Mouse (Mus musculus) myocyte (in vitro differentiated cells): ENCODE results near the gene Gm42674. TPM values are rescaled to one million over a fixed set of nuclear protein-coding genes. Genes with fewer than 3 reads are reported as not detected.

Experiments
- H3K27me3 ChIP-seq: one replicate; pipeline ENCODE4 v1.6.1; 2011; ENCODE audit not compliant: control insufficient read depth, insufficient read depth, insufficient read length
- H3K36me3 ChIP-seq: one replicate; pipeline ENCODE4 v1.6.1; 2011; ENCODE audit not compliant: control insufficient read depth, insufficient read depth
- H3K4me2 ChIP-seq: one replicate; pipeline ENCODE4 v1.6.1; 2011; ENCODE audit warnings: low read depth, control low read depth
- H3K4me3 ChIP-seq: one replicate; pipeline ENCODE4 v1.5.1; 2011; ENCODE audit warnings: mild to moderate bottlenecking, control low read depth, moderate library complexity
- H3K79me2 ChIP-seq: one replicate; pipeline ENCODE4 v1.6.1; 2011; ENCODE audit not compliant: control insufficient read depth, insufficient read depth
- H3ac ChIP-seq: one replicate; pipeline ENCODE4 v1.6.1; 2011; ENCODE audit not compliant: control insufficient read depth, insufficient read length
- CEBPB ChIP-seq: IDR thresholded peaks from 2 replicates; pipeline ENCODE4 v1.6.1; 2011; ENCODE audit warnings: mild to moderate bottlenecking, moderate library complexity; ENCODE audit not compliant: poor library complexity, insufficient read depth, severe bottlenecking
- E2F4 ChIP-seq: IDR thresholded peaks from one replicate; pipeline ENCODE4 v1.6.1; 2011; ENCODE audit warnings: mild to moderate bottlenecking, control low read depth, moderate library complexity; ENCODE audit not compliant: insufficient read depth
- MAX ChIP-seq: IDR thresholded peaks from one replicate; pipeline ENCODE4 v1.6.1; 2011; ENCODE audit warnings: low read depth, mild to moderate bottlenecking, control low read depth
- MYOD1 ChIP-seq, 3 experiments: IDR thresholded peaks; one replicate each; pipeline ENCODE4 v1.6.1; 2011; ENCODE audit warnings: control low read depth in 2 of 3, low read depth in 2 of 3, mild to moderate bottlenecking in 2 of 3, moderate library complexity in 1 of 3; ENCODE audit not compliant: insufficient read length in 2 of 3, control insufficient read depth in 1 of 3
- MYOG ChIP-seq, 3 experiments: IDR thresholded peaks; one replicate each; pipeline ENCODE4 v1.6.1; 2011; ENCODE audit warnings: control low read depth in 2 of 3, low read depth in 2 of 3, mild to moderate bottlenecking in 2 of 3; ENCODE audit not compliant: insufficient read length in 2 of 3, control insufficient read depth in 1 of 3, insufficient read depth in 1 of 3
- POLR2A ChIP-seq: IDR thresholded peaks from one replicate; pipeline ENCODE4 v1.6.1; 2011; ENCODE audit warnings: low read depth, mild to moderate bottlenecking, control low read depth, moderate library complexity; ENCODE audit not compliant: insufficient read length
- POLR2AphosphoS2 ChIP-seq: IDR thresholded peaks from one replicate; pipeline ENCODE4 v1.6.1; 2011; ENCODE audit warnings: low read depth, control low read depth; ENCODE audit not compliant: insufficient read length
- REST ChIP-seq: IDR thresholded peaks from one replicate; pipeline ENCODE4 v1.6.1; 2011; ENCODE audit warnings: mild to moderate bottlenecking, control low read depth, moderate library complexity; ENCODE audit not compliant: insufficient read depth, insufficient read length
- SRF ChIP-seq: IDR thresholded peaks from one replicate; pipeline ENCODE4 v1.6.1; 2011; ENCODE audit warnings: low read depth; ENCODE audit not compliant: control insufficient read depth, insufficient read length
- TCF12 ChIP-seq: IDR thresholded peaks from one replicate; pipeline ENCODE4 v1.6.1; 2011; ENCODE audit warnings: mild to moderate bottlenecking, control low read depth; ENCODE audit not compliant: poor library complexity, insufficient read depth, severe bottlenecking
- TCF3 ChIP-seq: IDR thresholded peaks from one replicate; pipeline ENCODE4 v1.6.1; 2011; ENCODE audit warnings: low read depth, control low read depth; ENCODE audit not compliant: insufficient read length
- USF1 ChIP-seq: IDR thresholded peaks from one replicate; pipeline ENCODE4 v1.6.1; 2011; ENCODE audit warnings: low read depth, mild to moderate bottlenecking, control low read depth, moderate library complexity
- polyA plus RNA-seq: library from polyadenylated mRNA; unstranded; fragments of >200 nt; fragmentation: generic; extraction: Trizol; gene quantifications from one replicate; pipeline ENCODE4 v1.2.1, GENCODE M21; 2012; ENCODE audit warnings: missing spikeins

Gm42674 gene
- polyA plus RNA-seq, 1 experiment: 0.89 TPM

GRCm38 (mm10) chr3:90606185-90606584 is 4.5 kb downstream of the Gm42674 start:
- Histone ChIP-seq H3ac (no peak overlapping the region), H3K4me2 (peak overlapping the region; percentile 97), H3K36me3 (no peaks in the 10 kb centered on the region), H3K27me3 (no peaks in the 10 kb centered on the region), H3K79me2 (peaks cover 31% of the 10 kb centered on the region), H3K4me3 (peak overlapping the region; percentile 41)
- TF ChIP-seq REST (no peak), USF1 (no peak), TCF3 (no peak), SRF (no peak), CEBPB (no peak), MYOG (IDR thresholded peaks at IDR 0.05; ENCODE audit: control insufficient read depth in 1 of 3, insufficient read depth in 1 of 3, insufficient read length in 2 of 3, low read depth in 2 of 3) (no peak), MAX (no peak)

GRCm38 (mm10) chr3:90607361-90607760 is 5.7 kb downstream of the Gm42674 start:
- Histone ChIP-seq H3ac (no peak overlapping the region), H3K4me3 (no peak overlapping the region), H3K4me2 (no peak overlapping the region), H3K36me3 (no peaks in the 10 kb centered on the region), H3K79me2 (peaks cover 31% of the 10 kb centered on the region), H3K27me3 (no peaks in the 10 kb centered on the region)
- TF ChIP-seq POLR2AphosphoS2 (peak; percentile 36), POLR2A (peak; percentile 28), CEBPB (no peak)

GRCm38 (mm10) chr3:90608223-90608622 is 6.5 kb downstream of the Gm42674 start, which contains the start of gene S100a5:
Gene S100a5, plus strand, starts transcription at chr3:90608523.
- H3K4me2 ChIP-seq: no peak within 1 kb of the TSS
- TF ChIP-seq TCF12 (no peak), REST (no peak)

GRCm38 (mm10) chr3:90609102-90609501 is 7.4 kb downstream of the Gm42674 start:
- TF ChIP-seq USF1: no peak
- no peak for TF ChIP-seq TCF3
- TF ChIP-seq CEBPB: no peak
- no peak for TF ChIP-seq POLR2AphosphoS2
- TF ChIP-seq MYOG (IDR thresholded peaks at IDR 0.05; ENCODE audit: control insufficient read depth in 1 of 3, insufficient read depth in 1 of 3, insufficient read length in 2 of 3, low read depth in 2 of 3): no peak
- TF ChIP-seq MAX: no peak
- TF ChIP-seq POLR2A: no peak
- TF ChIP-seq TCF12: no peak
- TF ChIP-seq SRF: no peak
- TF ChIP-seq E2F4: no peak
- TF ChIP-seq MYOD1 (IDR thresholded peaks at IDR 0.05; ENCODE audit: control insufficient read depth in 1 of 3, insufficient read length in 2 of 3, low read depth in 2 of 3): no peak
- TF ChIP-seq REST: no peak
- Histone ChIP-seq H3K4me2 (no peak overlapping the region), H3K4me3 (no peak overlapping the region), H3K27me3 (no peaks in the 10 kb centered on the region), H3ac (no peak overlapping the region), H3K79me2 (peaks cover 29% of the 10 kb centered on the region), H3K36me3 (peaks cover 4% of the 10 kb centered on the region)

More at GRCm38 (mm10) chr3:90608223-90608622, 6.5 kb downstream of the Gm42674 start, which contains the start of gene S100a5:
- no peak within 1 kb of the TSS for H3ac ChIP-seq
- H3K27me3 ChIP-seq: no peaks in the 10 kb centered on the region
- H3K4me3 ChIP-seq: no peak within 1 kb of the TSS
- H3K36me3 ChIP-seq: no peaks in the 10 kb centered on the region
- H3K79me2 ChIP-seq: peaks cover 27% of the 10 kb centered on the region

- TF ChIP-seq REST: no peak
- TF ChIP-seq SRF: no peak
- TF ChIP-seq MAX: no peak
- TF ChIP-seq POLR2AphosphoS2: no peak
- TF ChIP-seq MYOG (IDR thresholded peaks at IDR 0.05; ENCODE audit: control insufficient read depth in 1 of 3, insufficient read depth in 1 of 3, insufficient read length in 2 of 3, low read depth in 2 of 3): no peak
- peaks cover 24% of the 10 kb centered on the region for H3K36me3 ChIP-seq
- H3ac ChIP-seq: no peak overlapping the region
- peak overlapping the region; percentile 90 for H3K4me2 ChIP-seq
- H3K27me3 ChIP-seq: no peaks in the 10 kb centered on the region
- peak overlapping the region; percentile 99 for H3K4me3 ChIP-seq
- H3K79me2 ChIP-seq: peaks cover 29% of the 10 kb centered on the region
Observed at GRCm38 (mm10) chr3:90611494-90611893, 9.8 kb downstream of the Gm42674 start.

- TF ChIP-seq SRF (no peak), MYOD1 (IDR thresholded peaks at IDR 0.05; ENCODE audit: control insufficient read depth in 1 of 3, insufficient read length in 2 of 3, low read depth in 2 of 3) (no peak), TCF12 (no peak), CEBPB (no peak), TCF3 (no peak), REST (no peak)
- H3K27me3 ChIP-seq: no peaks in the 10 kb centered on the region
- peaks cover 30% of the 10 kb centered on the region for H3K36me3 ChIP-seq
- peaks cover 29% of the 10 kb centered on the region for H3K79me2 ChIP-seq
- peak overlapping the region; percentile 99 for H3K4me3 ChIP-seq
- peak overlapping the region; percentile 90 for H3K4me2 ChIP-seq
- H3ac ChIP-seq: no peak overlapping the region
Observed at GRCm38 (mm10) chr3:90612061-90612460, 10.4 kb downstream of the Gm42674 start.
